Mouse (Mus musculus) megakaryocyte, embryonic 14.5 days (primary cell): Measurements from ENCODE around the gene Eml1.

Experiments
- FLI1 ChIP-seq: IDR thresholded peaks from 2 replicates; pipeline ENCODE4 v1.6.1; 2012; ENCODE audit warnings: low read length, inconsistent platforms, mixed read lengths
- GATA1 ChIP-seq: IDR thresholded peaks from 3 replicates; pipeline ENCODE4 v1.6.1; 2012; ENCODE audit warnings: mixed read lengths, low read length, inconsistent platforms, borderline replicate concordance

- TF ChIP-seq GATA1 (no peak), FLI1 (no peak)
These were observed 32.1 kb upstream of the Eml1 start for GRCm38 (mm10) chr12:108338572-108339190.
